Mouse (Mus musculus): ENCODE results near the gene Espnl. TPM values are rescaled to one million over a fixed set of nuclear protein-coding genes. Genes with fewer than 3 reads are reported as not detected.
A peak's percentile ranks its signal among the peaks of the same experiment; 100 is the strongest.

The Espnl gene
- polyA plus RNA-seq, 2 experiments: 0.01 to 0.03 TPM

GRCm38 (mm10) chr1:91297799-91298744 is 23.8 kb upstream of the Espnl start, which contains the start of gene Scly:
Gene Scly (plus strand): TSS chr1:91298338.
- Histone ChIP-seq H3K4me1 (replicated peaks; ENCODE audit: control insufficient read depth in 2 of 2, insufficient read depth in 2 of 2, low read length in 1 of 2) (peaks cover 19 to 34% of the 10 kb centered on the region in 2 experiments), H3K9me3 (ENCODE audit: control insufficient read depth, low read length) (no peaks in the 10 kb centered on the region), H3K4me2 (ENCODE audit: low read depth) (peak within 1 kb of the TSS; percentile 97), H3K9ac (replicated peaks) (peak within 1 kb of the TSS; percentile 76), H3K27me3 (ENCODE audit: control insufficient read depth, insufficient read depth, low read length) (no peaks in the 10 kb centered on the region), H3K4me3 (ENCODE audit: insufficient read depth in 1 of 2, low read depth in 2 of 2, low read length in 2 of 2) (peak within 1 kb of the TSS; percentile 81 to 89), H3K36me3 (replicated peaks; ENCODE audit: control insufficient read depth, insufficient read depth, low read depth) (peaks cover 4% of the 10 kb centered on the region), H3K27ac (peak within 1 kb of the TSS; percentile 54)
- peak; percentile 100 for ATAC-seq (ENCODE audit: insufficient read depth)
- peak; percentile 91 to 96 (median 94) for DNase-seq (ENCODE audit: low read depth in 3 of 3, low spot score in 3 of 3)
- no peak for TF ChIP-seq EP300 (IDR thresholded peaks at IDR 0.05; ENCODE audit: low read depth)
- peak; percentile 57 for TF ChIP-seq CTCF (IDR thresholded peaks at IDR 0.05; ENCODE audit: low read depth)
- WGBS (ENCODE audit: insufficient replicate concordance): under 1% methylated on average over 63 of the region's 65 CpGs

DNA sequence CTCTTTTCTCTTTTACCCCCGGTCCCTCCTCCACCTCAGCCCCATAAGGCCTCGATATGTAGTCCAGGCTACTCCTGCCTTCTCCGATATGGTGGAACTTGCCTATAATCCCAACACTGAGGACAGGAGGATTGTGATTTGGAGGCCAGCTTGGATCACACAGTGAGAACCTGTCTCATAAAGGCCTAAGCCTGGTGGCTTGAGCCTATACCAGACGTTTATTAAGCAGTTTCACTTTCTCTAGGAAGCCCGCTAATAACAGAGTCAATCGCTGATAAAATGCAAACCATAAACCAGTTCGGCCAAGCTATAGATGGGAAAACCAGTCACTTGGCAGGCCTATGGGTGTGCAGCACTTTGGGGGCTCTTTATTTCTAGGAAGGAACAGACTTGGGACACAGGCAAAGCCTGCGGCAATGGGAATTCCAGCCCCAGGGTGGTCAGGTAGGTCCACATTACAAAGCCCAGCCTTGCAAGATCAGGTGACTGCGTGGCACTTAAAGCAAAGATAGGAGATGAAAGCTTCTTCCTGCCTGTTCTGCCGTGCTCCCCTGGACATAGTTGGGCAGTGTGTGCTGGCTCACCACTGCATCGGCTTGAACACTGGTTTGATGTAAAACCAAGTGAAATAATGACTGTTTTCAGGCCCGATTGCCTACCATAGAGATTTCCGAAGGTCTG is 22.7 kb upstream of the Espnl start:
- no peak for TF ChIP-seq CTCF (IDR thresholded peaks at IDR 0.05; ENCODE audit: low read depth)
- no peak for TF ChIP-seq EP300 (IDR thresholded peaks at IDR 0.05; ENCODE audit: low read depth)
- no peak for ATAC-seq (ENCODE audit: insufficient read depth)
- H3K4me1 ChIP-seq (replicated peaks; ENCODE audit: control insufficient read depth in 2 of 2, insufficient read depth in 2 of 2, low read length in 1 of 2): peaks cover 19 to 34% of the 10 kb centered on the region in 2 experiments
- H3K4me3 ChIP-seq (ENCODE audit: insufficient read depth in 1 of 2, low read depth in 2 of 2, low read length in 2 of 2): peak overlapping the region; percentile 81 to 89
- H3K4me2 ChIP-seq (ENCODE audit: low read depth): peak overlapping the region; percentile 97
- H3K9ac ChIP-seq (replicated peaks): peak overlapping the region; percentile 69
- peak overlapping the region; percentile 37 for H3K27ac ChIP-seq
- peaks cover 9% of the 10 kb centered on the region for H3K36me3 ChIP-seq (replicated peaks; ENCODE audit: control insufficient read depth, insufficient read depth, low read depth)
- H3K27me3 ChIP-seq (ENCODE audit: control insufficient read depth, insufficient read depth, low read length): no peaks in the 10 kb centered on the region
- DNase-seq (ENCODE audit: low read depth in 3 of 3, low spot score in 3 of 3): no peak
- 52% methylated on average over 13 of the region's 13 CpGs for WGBS (ENCODE audit: insufficient replicate concordance)
- H3K9me3 ChIP-seq (ENCODE audit: control insufficient read depth, low read length): no peaks in the 10 kb centered on the region

DNA sequence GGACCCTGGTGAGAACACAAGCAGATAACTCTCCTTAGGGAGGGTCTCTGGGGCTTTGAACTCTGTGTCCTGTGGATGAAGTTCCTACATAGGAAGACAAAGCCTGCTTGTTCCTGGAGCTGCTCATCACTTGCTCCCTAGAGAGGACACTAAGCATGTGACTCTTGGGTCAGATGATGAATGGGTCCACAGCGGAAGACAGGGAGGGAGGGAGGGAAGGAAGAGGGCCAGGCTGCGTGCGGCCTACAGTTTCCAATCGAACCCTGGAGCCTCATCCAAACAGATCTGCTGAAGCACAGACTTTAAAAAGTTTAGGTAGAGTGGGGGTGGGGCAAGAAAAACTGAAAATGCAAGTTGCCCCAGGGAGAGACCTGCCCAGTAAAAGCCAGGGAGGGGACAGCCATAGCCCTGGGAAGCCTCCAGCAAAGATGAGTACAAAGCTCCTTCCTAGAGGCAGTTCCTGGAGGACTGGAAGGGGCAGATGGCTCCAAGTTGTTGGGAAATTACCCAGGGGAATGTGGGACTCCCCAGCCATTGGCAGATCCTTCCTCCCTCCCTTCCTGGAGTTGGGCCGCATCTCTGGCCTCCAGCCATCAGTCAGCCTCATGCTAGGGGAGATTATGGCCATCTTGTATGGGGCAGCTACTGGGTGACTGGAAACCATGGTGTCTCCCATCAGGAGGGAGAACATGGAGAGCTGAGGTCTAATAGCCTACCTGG is 22.0 kb upstream of the Espnl start:
- DNase-seq (ENCODE audit: low read depth in 3 of 3, low spot score in 3 of 3) (no peak), ATAC-seq (ENCODE audit: insufficient read depth) (no peak)
- WGBS (ENCODE audit: insufficient replicate concordance): 78% methylated on average over 5 of the region's 5 CpGs
- Histone ChIP-seq H3K36me3 (replicated peaks; ENCODE audit: control insufficient read depth, insufficient read depth, low read depth) (peaks cover 9% of the 10 kb centered on the region), H3K4me1 (replicated peaks; ENCODE audit: control insufficient read depth in 2 of 2, insufficient read depth in 2 of 2, low read length in 1 of 2) (peaks cover 19 to 34% of the 10 kb centered on the region in 2 experiments), H3K27ac (no peak overlapping the region), H3K27me3 (ENCODE audit: control insufficient read depth, insufficient read depth, low read length) (no peaks in the 10 kb centered on the region), H3K4me2 (ENCODE audit: low read depth) (peak overlapping the region; percentile 97), H3K9me3 (ENCODE audit: control insufficient read depth, low read length) (no peaks in the 10 kb centered on the region), H3K4me3 (ENCODE audit: insufficient read depth in 1 of 2, low read depth in 2 of 2, low read length in 2 of 2) (peak overlapping the region; percentile 81 to 89), H3K9ac (replicated peaks) (no peak overlapping the region; the same call in 1 of the 2 replicates)
- TF ChIP-seq CTCF (IDR thresholded peaks at IDR 0.05; ENCODE audit: low read depth): no peak
- TF ChIP-seq EP300 (IDR thresholded peaks at IDR 0.05; ENCODE audit: low read depth): no peak

- Histone ChIP-seq H3K27ac (peak overlapping the region; percentile 2; the same call in 1 of the 2 replicates), H3K36me3 (replicated peaks; ENCODE audit: control insufficient read depth, insufficient read depth, low read depth) (peaks cover 19% of the 10 kb centered on the region), H3K4me2 (ENCODE audit: low read depth) (peak overlapping the region; percentile 31), H3K4me1 (replicated peaks; ENCODE audit: control insufficient read depth in 2 of 2, insufficient read depth in 2 of 2, low read length in 1 of 2) (peaks cover 19 to 34% of the 10 kb centered on the region in 2 experiments), H3K27me3 (ENCODE audit: control insufficient read depth, insufficient read depth, low read length) (no peaks in the 10 kb centered on the region), H3K9ac (replicated peaks) (no peak overlapping the region; the same call in 1 of the 2 replicates), H3K9me3 (ENCODE audit: control insufficient read depth, low read length) (no peaks in the 10 kb centered on the region), H3K4me3 (ENCODE audit: insufficient read depth in 1 of 2, low read depth in 2 of 2, low read length in 2 of 2) (no peak overlapping the region)
- ATAC-seq (ENCODE audit: insufficient read depth) (no peak), DNase-seq (ENCODE audit: low read depth in 3 of 3, low spot score in 3 of 3) (no peak)
- TF ChIP-seq EP300 (IDR thresholded peaks at IDR 0.05; ENCODE audit: low read depth) (no peak), CTCF (IDR thresholded peaks at IDR 0.05; ENCODE audit: low read depth) (no peak)
- WGBS (ENCODE audit: insufficient replicate concordance): 45% methylated on average over 3 of the region's 3 CpGs
These were observed 20.5 kb upstream of the Espnl start for GRCm38 (mm10) chr1:91301206-91301920.
